Mouse (Mus musculus): ENCODE data around the gene Tmem202. TPM values are rescaled to one million over a fixed set of nuclear protein-coding genes. Genes with fewer than 3 reads are reported as not detected.

Tmem202 gene
- polyA plus RNA-seq, 1 experiment from 2014 or later, result not detected

GRCm38 (mm10) chr9:59544739-59545138, 5.1 kb upstream of the Tmem202 start:
- Histone ChIP-seq H3K36me3 (ENCODE audit: control insufficient read depth, insufficient read depth, low read length) (no peaks in the 10 kb centered on the region), H3K9me3 (ENCODE audit: control insufficient read depth, low read length) (no peaks in the 10 kb centered on the region), H3K9ac (ENCODE audit: low read length) (no peak overlapping the region), H3K27ac (ENCODE audit: low read depth, low read length) (no peak overlapping the region), H3K4me2 (no peak overlapping the region), H3K4me3 (ENCODE audit: low read depth, low read length) (no peak overlapping the region), H3K27me3 (ENCODE audit: control insufficient read depth, insufficient read depth, low read length) (no peaks in the 10 kb centered on the region), H3K4me1 (ENCODE audit: control insufficient read depth, insufficient read depth, low read length) (peaks cover 3% of the 10 kb centered on the region)
- ATAC-seq (ENCODE audit: low FRiP score), result no peak
- no peak for DNase-seq (ENCODE audit: low spot score, missing footprints)
- WGBS, result 88% methylated on average over 5 of the region's 5 CpGs

- Histone ChIP-seq H3K27ac (ENCODE audit: low read depth, low read length) (no peak overlapping the region), H3K9me3 (ENCODE audit: control insufficient read depth, low read length) (no peaks in the 10 kb centered on the region), H3K4me3 (ENCODE audit: low read depth, low read length) (no peak overlapping the region), H3K36me3 (ENCODE audit: control insufficient read depth, insufficient read depth, low read length) (no peaks in the 10 kb centered on the region), H3K4me2 (no peak overlapping the region), H3K4me1 (ENCODE audit: control insufficient read depth, insufficient read depth, low read length) (peaks cover 3% of the 10 kb centered on the region), H3K27me3 (ENCODE audit: control insufficient read depth, insufficient read depth, low read length) (no peaks in the 10 kb centered on the region; the same call in 1 of the 2 replicates), H3K9ac (ENCODE audit: low read length) (no peak overlapping the region)
- no peak for DNase-seq (ENCODE audit: low spot score, missing footprints)
- ATAC-seq (ENCODE audit: low FRiP score), result no peak
Observed at GRCm38 (mm10) chr9:59542766-59543324, 3.2 kb upstream of the Tmem202 start.

GRCm38 (mm10) chr9:59541617-59542016, 2.0 kb upstream of the Tmem202 start:
- Histone ChIP-seq H3K9ac (ENCODE audit: low read length) (no peak overlapping the region), H3K27me3 (ENCODE audit: control insufficient read depth, insufficient read depth, low read length) (no peaks in the 10 kb centered on the region; the same call in 1 of the 2 replicates), H3K36me3 (ENCODE audit: control insufficient read depth, insufficient read depth, low read length) (no peaks in the 10 kb centered on the region), H3K4me2 (no peak overlapping the region), H3K4me1 (ENCODE audit: control insufficient read depth, insufficient read depth, low read length) (peaks cover 3% of the 10 kb centered on the region), H3K4me3 (ENCODE audit: low read depth, low read length) (no peak overlapping the region), H3K27ac (ENCODE audit: low read depth, low read length) (no peak overlapping the region), H3K9me3 (ENCODE audit: control insufficient read depth, low read length) (no peaks in the 10 kb centered on the region)
- WGBS, result 98% methylated on average over 6 of the region's 6 CpGs
- DNase-seq (ENCODE audit: low spot score, missing footprints) (no peak), ATAC-seq (ENCODE audit: low FRiP score) (no peak)

GRCm38 (mm10) chr9:59537651-59538050, 2.0 kb downstream of the Tmem202 start:
- H3K9me3 ChIP-seq (ENCODE audit: control insufficient read depth, low read length), result no peaks in the 10 kb centered on the region
- no peak overlapping the region for H3K9ac ChIP-seq (ENCODE audit: low read length)
- peaks cover 3% of the 10 kb centered on the region for H3K4me1 ChIP-seq (ENCODE audit: control insufficient read depth, insufficient read depth, low read length)
- no peak overlapping the region for H3K27ac ChIP-seq (ENCODE audit: low read depth, low read length)
- no peak overlapping the region for H3K4me2 ChIP-seq
- H3K27me3 ChIP-seq (ENCODE audit: control insufficient read depth, insufficient read depth, low read length), result no peaks in the 10 kb centered on the region; the same call in 1 of the 2 replicates
- H3K36me3 ChIP-seq (ENCODE audit: control insufficient read depth, insufficient read depth, low read length), result no peaks in the 10 kb centered on the region
- ATAC-seq (ENCODE audit: low FRiP score) (no peak), DNase-seq (ENCODE audit: low spot score, missing footprints) (no peak)
- WGBS, result 90% methylated on average over 3 of the region's 3 CpGs
- no peak overlapping the region for H3K4me3 ChIP-seq (ENCODE audit: low read depth, low read length)

- DNase-seq (ENCODE audit: low spot score, missing footprints) (no peak), ATAC-seq (ENCODE audit: low FRiP score) (no peak)
- Histone ChIP-seq H3K36me3 (ENCODE audit: control insufficient read depth, insufficient read depth, low read length) (no peaks in the 10 kb centered on the region), H3K4me1 (ENCODE audit: control insufficient read depth, insufficient read depth, low read length) (no peaks in the 10 kb centered on the region), H3K4me3 (ENCODE audit: low read depth, low read length) (no peak overlapping the region), H3K4me2 (no peak overlapping the region), H3K9me3 (ENCODE audit: control insufficient read depth, low read length) (no peaks in the 10 kb centered on the region), H3K27me3 (ENCODE audit: control insufficient read depth, insufficient read depth, low read length) (no peaks in the 10 kb centered on the region; the same call in 1 of the 2 replicates), H3K27ac (ENCODE audit: low read depth, low read length) (no peak overlapping the region), H3K9ac (ENCODE audit: low read length) (no peak overlapping the region)
- 82% methylated on average over 4 of the region's 4 CpGs for WGBS
Observed at GRCm38 (mm10) chr9:59533889-59534288, 5.8 kb downstream of the Tmem202 start.

GRCm38 (mm10) chr9:59533422-59533821, 6.2 kb downstream of the Tmem202 start:
- WGBS, result 73% methylated on average over 2 of the region's 2 CpGs
- ATAC-seq (ENCODE audit: low FRiP score), result no peak
- no peaks in the 10 kb centered on the region; the same call in 1 of the 2 replicates for H3K27me3 ChIP-seq (ENCODE audit: control insufficient read depth, insufficient read depth, low read length)

GRCm38 (mm10) chr9:59531645-59532044, 8.0 kb downstream of the Tmem202 start:
- Histone ChIP-seq H3K27ac (ENCODE audit: low read depth, low read length) (no peak overlapping the region), H3K4me1 (ENCODE audit: control insufficient read depth, insufficient read depth, low read length) (no peaks in the 10 kb centered on the region), H3K4me3 (ENCODE audit: low read depth, low read length) (no peak overlapping the region), H3K36me3 (ENCODE audit: control insufficient read depth, insufficient read depth, low read length) (no peaks in the 10 kb centered on the region), H3K4me2 (no peak overlapping the region), H3K27me3 (ENCODE audit: control insufficient read depth, insufficient read depth, low read length) (no peaks in the 10 kb centered on the region), H3K9ac (ENCODE audit: low read length) (no peak overlapping the region; the same call in 1 of the 2 replicates), H3K9me3 (ENCODE audit: control insufficient read depth, low read length) (no peaks in the 10 kb centered on the region)
- ATAC-seq (ENCODE audit: low FRiP score) (no peak), DNase-seq (ENCODE audit: low spot score, missing footprints) (no peak)
- 16% methylated on average over 5 of the region's 5 CpGs for WGBS

More at GRCm38 (mm10) chr9:59533422-59533821, 6.2 kb downstream of the Tmem202 start:
- Histone ChIP-seq H3K4me2 (no peak overlapping the region), H3K4me1 (ENCODE audit: control insufficient read depth, insufficient read depth, low read length) (no peaks in the 10 kb centered on the region), H3K9ac (ENCODE audit: low read length) (no peak overlapping the region), H3K27ac (ENCODE audit: low read depth, low read length) (no peak overlapping the region), H3K9me3 (ENCODE audit: control insufficient read depth, low read length) (no peaks in the 10 kb centered on the region), H3K36me3 (ENCODE audit: control insufficient read depth, insufficient read depth, low read length) (no peaks in the 10 kb centered on the region), H3K4me3 (ENCODE audit: low read depth, low read length) (no peak overlapping the region)
- DNase-seq (ENCODE audit: low spot score, missing footprints), result no peak

- H3K27ac ChIP-seq (ENCODE audit: low read depth, low read length), result no peak overlapping the region
- 80% methylated on average over 2 of the region's 2 CpGs for WGBS
- H3K4me2 ChIP-seq, result no peak overlapping the region
- no peaks in the 10 kb centered on the region for H3K4me1 ChIP-seq (ENCODE audit: control insufficient read depth, insufficient read depth, low read length)
- H3K27me3 ChIP-seq (ENCODE audit: control insufficient read depth, insufficient read depth, low read length), result no peaks in the 10 kb centered on the region
- no peaks in the 10 kb centered on the region for H3K9me3 ChIP-seq (ENCODE audit: control insufficient read depth, low read length)
- DNase-seq (ENCODE audit: low spot score, missing footprints) (no peak), ATAC-seq (ENCODE audit: low FRiP score) (no peak)
- H3K36me3 ChIP-seq (ENCODE audit: control insufficient read depth, insufficient read depth, low read length), result no peaks in the 10 kb centered on the region
- H3K9ac ChIP-seq (ENCODE audit: low read length), result no peak overlapping the region
- no peak overlapping the region for H3K4me3 ChIP-seq (ENCODE audit: low read depth, low read length)
Observed at GRCm38 (mm10) chr9:59528274-59528673, 11.4 kb downstream of the Tmem202 start.

GRCm38 (mm10) chr9:59527580-59527979, 12.1 kb downstream of the Tmem202 start:
- no peaks in the 10 kb centered on the region for H3K36me3 ChIP-seq (ENCODE audit: control insufficient read depth, insufficient read depth, low read length)
- no peak overlapping the region for H3K9ac ChIP-seq (ENCODE audit: low read length)
- WGBS, result 91% methylated on average over 3 of the region's 3 CpGs
- H3K27ac ChIP-seq (ENCODE audit: low read depth, low read length), result no peak overlapping the region
- ATAC-seq (ENCODE audit: low FRiP score), result no peak
- no peak overlapping the region for H3K4me3 ChIP-seq (ENCODE audit: low read depth, low read length)
- H3K4me2 ChIP-seq, result no peak overlapping the region
- H3K27me3 ChIP-seq (ENCODE audit: control insufficient read depth, insufficient read depth, low read length), result no peaks in the 10 kb centered on the region
- no peaks in the 10 kb centered on the region for H3K4me1 ChIP-seq (ENCODE audit: control insufficient read depth, insufficient read depth, low read length)
- H3K9me3 ChIP-seq (ENCODE audit: control insufficient read depth, low read length), result no peaks in the 10 kb centered on the region
- DNase-seq (ENCODE audit: low spot score, missing footprints), result no peak
